Mouse (Mus musculus): Measurements from ENCODE around the gene Hist2h3c2. TPM values are rescaled to one million over a fixed set of nuclear protein-coding genes. Genes with fewer than 3 reads are reported as not detected.

Gene Hist2h3c2
- polyA plus RNA-seq, 2 experiments from 2014 or later, result 0.56 to 2.5 TPM

DNA sequence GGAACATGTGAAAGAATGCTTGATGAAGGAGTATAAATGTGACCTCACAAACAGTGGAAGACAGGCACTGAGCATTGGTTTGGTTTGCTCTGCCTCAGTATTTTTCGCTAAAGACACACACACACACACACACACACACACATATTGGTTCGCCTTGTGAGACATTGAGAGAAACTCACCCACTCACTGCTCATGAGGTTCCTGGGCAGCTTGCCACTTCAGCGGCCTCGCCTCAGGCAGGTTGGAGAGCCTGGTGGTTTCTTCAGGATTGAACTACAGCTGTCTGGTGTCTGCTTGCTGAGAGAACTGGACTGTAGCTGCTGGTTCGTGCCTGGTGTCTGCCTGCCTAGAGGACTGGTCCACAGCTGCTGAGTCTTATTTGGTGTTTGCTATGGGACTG lies 21.3 kb upstream of the Hist2h3c2 start:
- no peak for ATAC-seq

GRCm38 (mm10) chr3:96257190-96257589 lies 18.3 kb upstream of the Hist2h3c2 start:
- ATAC-seq, result no peak

DNA sequence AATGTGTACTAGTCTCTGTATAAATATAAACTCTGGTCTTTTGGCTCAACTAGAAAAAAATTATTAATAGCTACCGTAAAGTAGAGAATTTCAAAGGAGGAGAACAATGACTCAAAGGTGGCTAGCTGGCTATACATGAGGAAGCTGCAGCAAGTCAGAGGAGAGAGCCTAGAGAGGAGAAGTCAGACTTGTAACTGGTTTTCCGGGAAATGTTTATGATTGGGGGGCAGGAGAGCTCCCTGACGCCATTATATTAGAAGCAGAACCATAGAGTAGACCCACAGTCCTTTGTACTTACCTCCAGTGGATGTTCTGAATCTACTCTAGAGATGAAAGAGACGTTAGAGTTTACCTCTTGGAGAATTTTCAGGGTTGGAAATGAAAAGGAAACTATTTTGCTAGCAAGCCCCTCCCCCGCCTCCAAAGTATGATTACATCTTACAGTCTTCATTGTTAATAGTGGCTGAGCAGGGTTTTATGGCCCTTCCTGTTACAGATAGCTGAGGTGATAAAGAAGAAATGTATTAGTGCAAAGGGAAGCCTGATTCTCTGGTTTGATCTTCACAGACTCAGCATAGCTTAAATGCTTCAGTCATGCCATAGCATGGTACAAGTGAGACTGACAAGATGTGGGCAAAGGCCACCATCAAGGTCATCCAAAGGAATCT lies 17.1 kb upstream of the Hist2h3c2 start:
- no peak for ATAC-seq

- ATAC-seq, result no peak
Measured at GRCm38 (mm10) chr3:96254683-96255355, 15.9 kb upstream of the Hist2h3c2 start.

- ATAC-seq, result no peak
Measured at GRCm38 (mm10) chr3:96251787-96252186, 12.9 kb upstream of the Hist2h3c2 start.

- ATAC-seq, result no peak
Measured at GRCm38 (mm10) chr3:96250890-96251289, 12.0 kb upstream of the Hist2h3c2 start.

GRCm38 (mm10) chr3:96249034-96249345 lies 10.1 kb upstream of the Hist2h3c2 start:
- ATAC-seq, result no peak

- ATAC-seq, result no peak
Measured at GRCm38 (mm10) chr3:96248141-96249033, 9.5 kb upstream of the Hist2h3c2 start.

DNA sequence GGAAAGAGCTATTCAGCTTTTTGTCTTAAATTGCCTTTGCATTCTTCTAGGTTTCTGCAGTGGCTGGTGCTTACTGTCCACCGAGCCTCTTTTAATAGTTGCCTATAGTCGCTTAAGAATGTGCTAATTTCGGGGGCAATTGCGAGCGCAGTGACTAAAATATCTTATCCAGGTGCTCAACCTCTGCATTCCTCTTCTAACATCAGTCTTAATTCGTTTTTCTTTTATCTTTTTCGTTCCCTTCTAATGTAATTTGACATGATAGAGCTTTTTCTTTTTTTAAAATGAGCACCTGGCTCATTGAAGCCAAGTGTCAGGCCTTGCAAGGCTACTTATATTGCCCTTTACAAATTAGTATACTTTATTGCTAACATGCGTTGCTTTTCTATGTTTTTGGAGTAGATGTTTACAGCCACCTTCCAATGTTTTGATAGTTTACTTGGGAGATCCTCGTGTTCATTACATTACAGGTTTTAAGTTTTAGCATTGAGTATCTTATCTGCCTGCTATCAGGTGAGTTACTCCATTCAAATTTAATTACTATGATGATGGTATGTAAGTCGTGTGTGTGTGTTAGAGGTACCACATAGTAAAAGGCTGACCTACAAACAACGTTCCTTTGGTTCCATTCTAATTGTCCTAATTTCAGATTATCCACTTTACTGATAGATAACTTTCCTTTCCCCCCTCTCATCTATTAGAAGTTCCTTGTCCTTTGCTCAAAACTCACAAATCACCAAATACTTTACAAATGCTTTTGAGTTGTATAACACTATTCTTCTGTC lies 8.6 kb upstream of the Hist2h3c2 start:
- no peak for ATAC-seq

- ATAC-seq, result peak; percentile 56
Measured at GRCm38 (mm10) chr3:96246427-96246856, 7.5 kb upstream of the Hist2h3c2 start, which contains the start of gene Hist2h3c1. Gene Hist2h3c1, plus strand, starts transcription at chr3:96246685.

- ATAC-seq, result peak; percentile 33
Measured at GRCm38 (mm10) chr3:96246018-96246417, 7.1 kb upstream of the Hist2h3c2 start.

- ATAC-seq, result peak; percentile 74
Measured at GRCm38 (mm10) chr3:96245003-96245886, 6.3 kb upstream of the Hist2h3c2 start, which contains the start of gene Hist2h2aa1. Gene Hist2h2aa1, plus strand, starts transcription at chr3:96245497.

DNA sequence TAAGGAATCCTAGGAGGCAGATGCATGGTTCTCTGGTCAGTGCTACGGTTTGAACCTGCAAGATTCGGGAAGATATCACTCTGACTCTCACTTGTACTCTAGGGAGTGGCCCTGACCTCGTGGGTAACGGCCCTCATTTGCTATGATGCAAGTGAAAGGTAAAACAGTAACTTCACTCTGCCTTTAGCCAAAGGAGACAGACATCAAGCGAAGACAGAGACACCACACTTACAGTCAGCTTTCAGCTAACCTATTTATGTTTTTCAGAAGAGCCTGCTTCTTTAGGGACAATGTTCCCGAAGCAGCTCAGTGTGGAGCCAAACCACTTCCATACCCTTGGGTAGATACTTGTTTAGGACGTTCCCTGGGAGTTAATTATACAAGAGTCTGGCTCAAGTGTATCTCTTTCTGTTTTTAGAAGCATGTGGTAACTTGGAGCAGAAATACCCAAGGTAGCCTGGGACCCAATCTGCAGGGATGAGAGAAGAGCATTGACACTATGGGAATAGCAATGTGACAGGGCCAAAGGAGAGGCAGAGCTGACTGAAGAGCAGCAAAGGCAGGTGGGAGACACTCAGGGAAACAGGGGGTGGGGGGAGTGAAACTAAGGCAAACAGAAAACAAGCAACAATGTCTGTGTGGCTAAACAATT lies 5.1 kb upstream of the Hist2h3c2 start:
- ATAC-seq, result no peak

- no peak for ATAC-seq
Measured at GRCm38 (mm10) chr3:96240799-96241197, 1.9 kb upstream of the Hist2h3c2 start.

DNA sequence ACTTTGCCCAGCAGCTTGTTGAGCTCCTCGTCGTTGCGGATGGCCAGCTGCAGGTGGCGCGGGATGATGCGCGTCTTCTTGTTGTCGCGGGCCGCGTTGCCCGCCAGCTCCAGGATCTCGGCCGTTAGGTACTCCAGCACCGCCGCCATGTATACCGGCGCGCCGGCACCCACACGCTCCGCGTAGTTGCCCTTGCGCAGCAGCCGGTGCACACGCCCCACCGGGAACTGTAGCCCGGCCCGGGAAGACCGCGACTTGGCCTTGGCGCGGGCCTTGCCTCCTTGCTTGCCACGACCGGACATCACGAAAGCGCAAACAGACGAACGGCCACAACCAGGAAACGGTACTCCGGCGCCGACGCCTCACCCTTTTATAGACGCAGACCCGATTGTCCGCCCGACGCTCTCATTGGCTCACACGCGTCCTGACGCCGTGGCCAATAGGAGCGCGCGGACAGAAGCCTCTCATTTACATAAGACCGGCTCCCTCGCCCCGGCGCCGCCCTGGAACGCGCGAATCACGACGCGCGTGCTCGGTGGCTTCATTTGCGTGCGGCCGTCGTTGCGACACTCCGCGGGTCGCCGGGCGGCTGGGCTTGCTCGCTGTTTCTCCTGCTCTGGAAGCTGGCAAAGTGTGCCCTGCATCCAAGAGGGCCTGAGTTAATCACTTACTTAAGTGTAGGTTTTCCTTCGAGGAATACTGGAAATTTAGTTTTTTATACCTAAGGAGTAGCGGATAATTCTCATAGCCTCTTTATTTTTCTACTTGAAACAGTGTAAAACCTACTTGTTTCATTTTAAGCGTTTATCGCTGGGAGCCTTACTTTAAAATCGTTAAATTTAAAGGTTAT lies 1.2 kb upstream of the Hist2h3c2 start, which contains the start of gene Hist2h2aa2:
Gene Hist2h2aa2 (minus strand): TSS at position 328 of the 850 bp plus-strand sequence.
- peak; percentile 75 for ATAC-seq

DNA sequence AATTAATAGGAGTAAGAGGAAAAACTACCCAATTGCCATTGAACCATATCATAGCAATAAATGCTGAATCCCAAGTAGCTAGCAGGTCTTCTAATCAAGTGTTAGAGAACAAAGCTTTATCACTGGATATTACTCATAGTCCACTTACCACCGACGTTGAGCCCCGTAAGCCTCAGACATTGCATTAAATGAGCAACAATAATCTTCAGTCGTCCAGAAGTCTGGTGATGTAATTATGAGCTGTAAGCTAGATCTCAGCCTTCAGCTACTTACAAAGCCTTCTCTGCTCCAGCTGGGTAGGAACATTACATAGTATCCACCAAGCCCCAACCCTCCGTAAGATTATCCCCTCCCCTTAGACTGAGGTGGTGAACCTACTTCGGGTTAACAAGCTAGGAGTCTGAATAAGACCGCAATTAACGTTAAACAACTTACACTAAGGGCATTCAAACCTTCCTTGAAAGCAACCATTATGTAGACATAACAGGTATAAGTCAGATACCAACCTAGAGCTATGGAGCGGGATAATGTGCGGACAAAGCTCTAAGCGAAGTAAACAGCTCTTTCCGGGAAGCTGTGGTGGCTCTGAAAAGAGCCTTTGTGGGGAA lies 919 bp downstream of the Hist2h3c2 start:
- ATAC-seq, result no peak

GRCm38 (mm10) chr3:96237335-96237903 lies 1.5 kb downstream of the Hist2h3c2 start:
- no peak for ATAC-seq

GRCm38 (mm10) chr3:96236834-96237334 lies 2.0 kb downstream of the Hist2h3c2 start:
- no peak for ATAC-seq

DNA sequence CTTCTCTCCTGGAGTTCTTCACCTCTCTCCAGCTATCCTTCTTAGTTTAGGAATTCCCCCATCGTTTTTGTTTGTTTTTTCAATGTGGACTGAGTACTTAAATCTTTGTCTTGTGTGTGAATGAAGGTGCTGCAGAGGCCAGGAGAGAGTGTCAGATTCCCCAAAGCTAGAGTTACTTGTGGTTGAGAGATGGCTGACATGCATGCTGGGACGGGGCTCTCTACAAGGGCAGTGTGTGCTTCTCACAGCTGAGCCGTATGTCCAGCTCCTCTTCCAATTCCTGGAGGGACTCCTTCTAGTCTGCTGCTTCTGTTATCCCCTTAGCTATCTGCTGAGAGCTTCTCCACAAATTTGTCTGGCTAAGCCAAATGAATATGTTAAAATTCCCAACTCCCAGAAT lies 3.1 kb downstream of the Hist2h3c2 start:
- ATAC-seq, result no peak

Data from activated CD4-positive, CD25-positive, alpha-beta regulatory T cell, adult 4 months (primary cell).